Mouse (Mus musculus) embryonic facial prominence, embryonic 12.5 days (tissue): ENCODE results near the gene Cadps. TPM values are rescaled to one million over a fixed set of nuclear protein-coding genes. Genes with fewer than 3 reads are reported as not detected.

Experiments used
- ATAC-seq: fragments of 200-750 bp; cut with Nextera tagmentation; 2 replicates; pipeline ENCODE4 v1.8.0; 2017; ENCODE audit not compliant: insufficient number of reproducible peaks, insufficient read depth, low FRiP score, low TSS enrichment
- H3K27ac ChIP-seq: fragments of 300-500 bp; sonication (generic); 2 replicates; pipeline ENCODE4 v1.5.1; 2016; ENCODE audit warnings: mild to moderate bottlenecking
- H3K27me3 ChIP-seq: fragments of 300-500 bp; sonication (generic); 2 replicates; pipeline ENCODE4 v1.6.1; 2016; ENCODE audit warnings: mild to moderate bottlenecking, moderate library complexity
- H3K36me3 ChIP-seq: fragments of 300-500 bp; sonication (generic); 2 replicates; pipeline ENCODE4 v1.6.1; 2016; ENCODE audit warnings: mild to moderate bottlenecking
- H3K4me1 ChIP-seq: fragments of 300-500 bp; sonication (generic); 2 replicates; pipeline ENCODE4 v1.6.1; 2016
- H3K4me2 ChIP-seq: fragments of 300-500 bp; sonication (generic); replicated peaks from 2 replicates; pipeline ENCODE4 v1.6.1; 2016; ENCODE audit warnings: mild to moderate bottlenecking, moderate library complexity
- H3K4me3 ChIP-seq: fragments of 300-500 bp; sonication (generic); 2 replicates; pipeline ENCODE4 v1.5.1; 2016; ENCODE audit warnings: mild to moderate bottlenecking
- H3K9ac ChIP-seq: fragments of 300-500 bp; sonication (generic); 2 replicates; pipeline ENCODE4 v1.6.1; 2016; ENCODE audit warnings: mild to moderate bottlenecking, moderate library complexity
- H3K9me3 ChIP-seq: fragments of 300-500 bp; sonication (generic); 2 replicates; pipeline ENCODE4 v1.6.1; 2016; ENCODE audit warnings: mild to moderate bottlenecking, moderate library complexity
- WGBS: fragments of 180-500 bp; shearing (Covaris S2); methylation state at CpG from one replicate; pipeline ENCODE4 v1.1.7; 2016; 5-methylcytosine and 5-hydroxymethylcytosine counted together
- polyA plus RNA-seq: library from polyadenylated mRNA; unstranded; fragments of >200 nt; fragmentation: Nextera tagmentation; extraction: Ambion mirVana; gene quantifications from 2 replicates; pipeline ENCODE4 v1.2.1, GENCODE M21; 2016

The Cadps gene
- polyA plus RNA-seq, 1 experiment from 2014 or later = 2.5 TPM

DNA sequence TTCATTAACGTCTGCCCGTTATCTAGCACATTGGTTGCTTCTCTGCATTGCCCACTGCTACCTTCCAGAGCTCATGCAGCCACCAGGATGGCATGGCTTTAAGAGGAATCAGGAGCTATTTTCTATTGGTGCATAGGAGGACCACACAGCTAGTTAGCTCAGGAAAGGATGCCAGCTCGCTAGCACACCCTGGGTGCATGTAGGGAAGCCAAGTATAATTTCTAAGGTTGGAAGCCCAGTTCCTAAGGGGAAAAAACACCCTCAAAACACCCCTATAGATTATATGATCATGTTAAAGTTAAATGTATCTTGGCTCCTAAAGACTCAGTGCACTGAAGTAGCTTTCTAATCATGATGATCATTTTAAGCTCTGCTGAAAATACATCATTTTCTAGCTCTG lies 372.1 kb downstream of the Cadps start:
- Histone ChIP-seq H3K36me3 (no peaks in the 10 kb centered on the region), H3K4me3 (no peak overlapping the region), H3K27ac (no peak overlapping the region), H3K4me1 (no peaks in the 10 kb centered on the region), H3K9me3 (no peaks in the 10 kb centered on the region), H3K27me3 (no peaks in the 10 kb centered on the region), H3K9ac (no peak overlapping the region), H3K4me2 (no peak overlapping the region)
- ATAC-seq = no peak
- 66% methylated on average over 3 of the region's 3 CpGs for WGBS

- no peak for ATAC-seq
- H3K36me3 ChIP-seq = no peaks in the 10 kb centered on the region
- H3K4me2 ChIP-seq = no peak overlapping the region
- WGBS = 85% methylated on average over 6 of the region's 6 CpGs
- H3K4me1 ChIP-seq = no peaks in the 10 kb centered on the region
- H3K9me3 ChIP-seq = no peaks in the 10 kb centered on the region
- H3K4me3 ChIP-seq = no peak overlapping the region
- no peaks in the 10 kb centered on the region for H3K27me3 ChIP-seq
- no peak overlapping the region for H3K27ac ChIP-seq
- H3K9ac ChIP-seq = no peak overlapping the region
Measured at GRCm38 (mm10) chr14:12448883-12449282, 374.0 kb downstream of the Cadps start.

- Histone ChIP-seq H3K27ac (no peak overlapping the region), H3K4me1 (no peaks in the 10 kb centered on the region), H3K4me3 (no peak overlapping the region), H3K9ac (no peak overlapping the region), H3K27me3 (no peaks in the 10 kb centered on the region), H3K4me2 (no peak overlapping the region), H3K36me3 (no peaks in the 10 kb centered on the region), H3K9me3 (no peaks in the 10 kb centered on the region)
- WGBS = 64% methylated on average over 2 of the region's 2 CpGs
- ATAC-seq = no peak
Measured at GRCm38 (mm10) chr14:12441019-12441418, 381.9 kb downstream of the Cadps start.

- no peak overlapping the region for H3K4me2 ChIP-seq
- no peak overlapping the region for H3K4me3 ChIP-seq
- H3K36me3 ChIP-seq = no peaks in the 10 kb centered on the region
- H3K4me1 ChIP-seq = no peaks in the 10 kb centered on the region
- H3K27me3 ChIP-seq = no peaks in the 10 kb centered on the region
- H3K27ac ChIP-seq = no peak overlapping the region
- no peak overlapping the region for H3K9ac ChIP-seq
- WGBS = 86% methylated on average over 4 of the region's 4 CpGs
- no peaks in the 10 kb centered on the region for H3K9me3 ChIP-seq
- ATAC-seq = no peak
Measured at GRCm38 (mm10) chr14:12437976-12438375, 384.9 kb downstream of the Cadps start.

- ATAC-seq = no peak
- H3K27me3 ChIP-seq = no peaks in the 10 kb centered on the region
- no peak overlapping the region for H3K27ac ChIP-seq
- no peaks in the 10 kb centered on the region for H3K9me3 ChIP-seq
- WGBS = 78% methylated on average over 7 of the region's 7 CpGs
- no peak overlapping the region for H3K9ac ChIP-seq
- no peak overlapping the region for H3K4me3 ChIP-seq
- H3K4me2 ChIP-seq = no peak overlapping the region
- H3K36me3 ChIP-seq = no peaks in the 10 kb centered on the region
- H3K4me1 ChIP-seq = no peaks in the 10 kb centered on the region
Measured at GRCm38 (mm10) chr14:12437422-12437821, 385.5 kb downstream of the Cadps start.

DNA sequence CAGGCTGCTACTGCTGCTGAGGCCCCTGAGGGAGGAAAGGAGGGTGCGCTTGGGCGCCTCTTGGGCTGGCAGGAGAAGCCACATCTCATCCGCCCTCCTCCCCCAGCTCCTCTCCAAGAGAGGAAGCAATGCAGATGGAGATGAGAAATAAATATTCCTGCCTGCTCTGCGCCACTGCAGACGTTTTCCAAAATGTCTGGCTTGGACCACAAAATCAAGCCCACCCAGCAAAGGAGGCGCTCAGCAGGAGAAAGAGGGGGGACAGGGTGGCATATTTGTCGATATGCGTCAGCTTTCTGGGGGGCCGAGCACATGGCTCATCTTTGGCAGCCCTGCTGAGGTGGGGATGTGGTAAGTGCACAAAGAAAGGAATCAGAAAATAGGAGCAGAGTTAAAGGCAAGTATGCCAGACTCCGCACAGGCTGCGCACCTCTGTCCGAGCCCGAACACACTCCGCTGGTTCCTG lies 385.9 kb downstream of the Cadps start:
- Histone ChIP-seq H3K4me2 (no peak overlapping the region), H3K27ac (no peak overlapping the region), H3K27me3 (no peaks in the 10 kb centered on the region), H3K9me3 (no peaks in the 10 kb centered on the region), H3K9ac (no peak overlapping the region), H3K36me3 (no peaks in the 10 kb centered on the region), H3K4me1 (no peaks in the 10 kb centered on the region), H3K4me3 (no peak overlapping the region)
- no peak for ATAC-seq
- 85% methylated on average over 14 of the region's 14 CpGs for WGBS

- Histone ChIP-seq H3K36me3 (no peaks in the 10 kb centered on the region), H3K9me3 (no peaks in the 10 kb centered on the region), H3K4me1 (no peaks in the 10 kb centered on the region), H3K27me3 (no peaks in the 10 kb centered on the region), H3K27ac (no peak overlapping the region), H3K4me3 (no peak overlapping the region), H3K9ac (no peak overlapping the region), H3K4me2 (no peak overlapping the region)
- 80% methylated on average over 8 of the region's 8 CpGs for WGBS
- ATAC-seq = no peak
Measured at GRCm38 (mm10) chr14:12428021-12428654, 394.7 kb downstream of the Cadps start.

DNA sequence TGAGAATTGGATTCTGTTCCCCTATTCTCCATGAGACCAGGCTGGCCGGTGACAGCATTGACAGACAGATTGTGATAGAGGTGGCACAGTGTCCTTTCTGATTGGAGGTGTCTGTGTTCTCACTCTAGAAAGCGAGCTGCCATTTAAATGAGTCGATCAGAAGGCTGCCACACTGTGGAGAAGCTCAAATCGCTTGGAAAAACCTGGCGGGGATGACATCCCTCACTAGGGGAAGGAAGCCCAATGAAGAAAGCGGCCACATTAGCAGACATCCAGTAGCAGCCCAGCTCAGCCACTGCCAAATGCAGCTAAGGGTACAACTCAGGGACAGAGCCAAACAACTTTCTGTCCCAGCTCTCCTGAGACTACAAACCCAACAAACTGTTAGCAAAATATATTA lies 397.6 kb downstream of the Cadps start:
- Histone ChIP-seq H3K4me1 (no peaks in the 10 kb centered on the region), H3K27ac (no peak overlapping the region), H3K9ac (no peak overlapping the region), H3K9me3 (no peaks in the 10 kb centered on the region), H3K4me2 (no peak overlapping the region), H3K36me3 (no peaks in the 10 kb centered on the region), H3K27me3 (no peaks in the 10 kb centered on the region), H3K4me3 (no peak overlapping the region)
- ATAC-seq = no peak
- WGBS = 68% methylated on average over 6 of the region's 6 CpGs

- Histone ChIP-seq H3K36me3 (no peaks in the 10 kb centered on the region), H3K27me3 (no peaks in the 10 kb centered on the region), H3K27ac (no peak overlapping the region), H3K9ac (no peak overlapping the region), H3K4me2 (no peak overlapping the region), H3K4me1 (no peaks in the 10 kb centered on the region), H3K9me3 (no peaks in the 10 kb centered on the region), H3K4me3 (no peak overlapping the region)
- ATAC-seq = no peak
- WGBS = 93% methylated on average over 12 of the region's 12 CpGs
Measured at GRCm38 (mm10) chr14:12410276-12410675, 412.6 kb downstream of the Cadps start.

- no peaks in the 10 kb centered on the region for H3K9me3 ChIP-seq
- no peaks in the 10 kb centered on the region for H3K27me3 ChIP-seq
- H3K4me1 ChIP-seq = no peaks in the 10 kb centered on the region
- H3K4me2 ChIP-seq = no peak overlapping the region
- H3K27ac ChIP-seq = no peak overlapping the region
- H3K36me3 ChIP-seq = no peaks in the 10 kb centered on the region
- no peak overlapping the region for H3K9ac ChIP-seq
- WGBS = 76% methylated on average over 3 of the region's 3 CpGs
- no peak overlapping the region for H3K4me3 ChIP-seq
- ATAC-seq = no peak
Measured at GRCm38 (mm10) chr14:12409811-12410210, 413.1 kb downstream of the Cadps start.

GRCm38 (mm10) chr14:12406588-12406987 lies 416.3 kb downstream of the Cadps start:
- 85% methylated on average over 10 of the region's 10 CpGs for WGBS
- no peak for ATAC-seq
- no peaks in the 10 kb centered on the region for H3K9me3 ChIP-seq
- no peaks in the 10 kb centered on the region for H3K4me1 ChIP-seq
- H3K27ac ChIP-seq = no peak overlapping the region
- H3K4me3 ChIP-seq = no peak overlapping the region
- no peak overlapping the region for H3K9ac ChIP-seq
- no peaks in the 10 kb centered on the region for H3K36me3 ChIP-seq
- no peak overlapping the region for H3K4me2 ChIP-seq
- no peaks in the 10 kb centered on the region for H3K27me3 ChIP-seq

GRCm38 (mm10) chr14:12405201-12405600 lies 417.7 kb downstream of the Cadps start:
- H3K9ac ChIP-seq = no peak overlapping the region
- no peaks in the 10 kb centered on the region for H3K36me3 ChIP-seq
- no peak overlapping the region for H3K27ac ChIP-seq
- H3K4me2 ChIP-seq = no peak overlapping the region
- 73% methylated on average over 5 of the region's 5 CpGs for WGBS
- ATAC-seq = no peak
- H3K4me1 ChIP-seq = no peaks in the 10 kb centered on the region
- no peaks in the 10 kb centered on the region for H3K9me3 ChIP-seq
- H3K4me3 ChIP-seq = no peak overlapping the region
- H3K27me3 ChIP-seq = no peaks in the 10 kb centered on the region

DNA sequence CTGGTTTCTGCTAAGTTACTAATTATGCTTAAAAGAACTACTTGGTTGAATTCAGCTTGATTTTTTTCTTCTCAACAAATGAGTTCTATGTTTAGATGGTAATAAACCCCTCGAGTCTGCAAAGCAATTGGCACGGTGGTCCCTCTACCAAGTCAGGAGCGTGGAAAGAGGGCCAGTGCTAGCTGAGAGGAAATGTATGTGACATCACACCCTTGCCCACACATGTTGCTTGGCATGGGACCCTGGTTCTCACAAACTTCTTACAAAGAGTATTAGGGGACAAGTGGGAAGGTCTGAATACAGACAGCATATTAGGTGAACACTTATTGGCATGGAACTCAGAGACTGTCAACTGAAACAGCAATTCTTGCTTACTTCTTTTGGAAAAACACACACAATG lies 418.2 kb downstream of the Cadps start:
- Histone ChIP-seq H3K4me2 (no peak overlapping the region), H3K4me3 (no peak overlapping the region), H3K36me3 (no peaks in the 10 kb centered on the region), H3K4me1 (no peaks in the 10 kb centered on the region), H3K27ac (no peak overlapping the region), H3K9me3 (no peaks in the 10 kb centered on the region), H3K27me3 (no peaks in the 10 kb centered on the region), H3K9ac (no peak overlapping the region)
- no peak for ATAC-seq
- 90% methylated on average over 3 of the region's 3 CpGs for whole genome bisulfite sequencing
